Mouse (Mus musculus) right cerebral cortex, postnatal 4 days (tissue): ENCODE measurements around the gene Aff2.

Experiments used
- DNase-seq: peaks from one replicate; pipeline ENCODE4 v3.0.0-alpha.2; 2022

Gene Aff2

GRCm38 (mm10) chrX:69744962-69745597, 385.0 kb downstream of the Aff2 start:
- no peak for DNase-seq

- DNase-seq = no peak
Measured at GRCm38 (mm10) chrX:69801890-69802439, 441.9 kb downstream of the Aff2 start.

- DNase-seq = no peak
Measured at GRCm38 (mm10) chrX:69802481-69802880, 442.4 kb downstream of the Aff2 start.

- DNase-seq = no peak
Measured at GRCm38 (mm10) chrX:69811798-69812197, 451.7 kb downstream of the Aff2 start.

GRCm38 (mm10) chrX:69815054-69815453, 455.0 kb downstream of the Aff2 start:
- no peak for DNase-seq

GRCm38 (mm10) chrX:69817679-69818078, 457.6 kb downstream of the Aff2 start:
- no peak for DNase-seq

- DNase-seq = no peak
Measured at GRCm38 (mm10) chrX:69818188-69818587, 458.1 kb downstream of the Aff2 start.

- DNase-seq = no peak
Measured at GRCm38 (mm10) chrX:69867601-69868000, 507.5 kb downstream of the Aff2 start.

GRCm38 (mm10) chrX:69891713-69892112, 531.6 kb downstream of the Aff2 start:
- DNase-seq = no peak
